Mouse (Mus musculus): ENCODE data around the gene Pnma3.
"Not testable (repeated sequence)": the region's sequence is repeated elsewhere in the genome, so short reads cannot be mapped to it uniquely, and the experiment has no call there.

DNA sequence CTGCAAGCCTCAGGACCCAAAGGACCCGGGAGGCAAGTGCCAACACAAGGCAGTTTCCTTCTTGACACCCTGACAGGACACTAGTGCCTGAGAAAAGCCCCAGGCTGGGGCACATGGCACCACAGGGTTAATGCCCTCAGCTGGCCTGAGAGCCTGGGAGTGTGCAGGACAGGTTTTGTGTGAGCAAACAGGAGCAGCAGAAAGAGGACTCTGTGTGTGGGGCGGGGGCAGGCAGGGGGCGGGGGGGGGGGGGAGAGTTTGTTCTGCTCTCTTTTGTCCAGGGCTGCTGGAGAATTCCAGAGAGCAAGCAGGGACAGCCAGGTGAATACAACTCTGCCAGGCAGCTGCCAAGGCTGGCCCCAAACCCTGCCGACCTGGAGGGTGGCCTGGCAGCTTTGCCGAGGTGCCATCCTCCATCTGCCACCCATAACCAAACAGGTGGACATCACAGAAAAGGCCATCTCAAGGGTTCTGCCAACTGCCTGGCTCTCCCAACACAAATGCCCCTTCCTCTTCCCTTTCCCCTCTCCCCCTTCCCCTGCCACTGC is 2.3 kb downstream of the Pnma3 start:
- TF ChIP-seq GATA1, TAL1 (IDR thresholded peaks at IDR 0.05; ENCODE audit: low read length): not testable (repeated sequence)

All from erythroblast, embryonic 14.5 days (primary cell).